Mouse (Mus musculus) heart, adult 2 months (tissue): ENCODE data around the gene Mutyh.

Experiments
- CTCF ChIP-seq: fragments of 200-600 bp; IDR thresholded peaks from 2 replicates; pipeline ENCODE4 v1.8.1; 2022; ENCODE audit warnings: antibody characterized with exemption, mild to moderate bottlenecking, moderate library complexity
- EP300 ChIP-seq: fragments of 200-500 bp; IDR thresholded peaks from 2 replicates; pipeline ENCODE4 v1.6.1; 2011; ENCODE audit warnings: low read depth, low read length, control low read depth; ENCODE audit not compliant: insufficient read depth
- POLR2A ChIP-seq: fragments of 200-500 bp; IDR thresholded peaks from 2 replicates; pipeline ENCODE4 v1.6.1; 2011; ENCODE audit warnings: mild to moderate bottlenecking, low read depth, low read length, control low read depth; ENCODE audit not compliant: insufficient read depth

DNA sequence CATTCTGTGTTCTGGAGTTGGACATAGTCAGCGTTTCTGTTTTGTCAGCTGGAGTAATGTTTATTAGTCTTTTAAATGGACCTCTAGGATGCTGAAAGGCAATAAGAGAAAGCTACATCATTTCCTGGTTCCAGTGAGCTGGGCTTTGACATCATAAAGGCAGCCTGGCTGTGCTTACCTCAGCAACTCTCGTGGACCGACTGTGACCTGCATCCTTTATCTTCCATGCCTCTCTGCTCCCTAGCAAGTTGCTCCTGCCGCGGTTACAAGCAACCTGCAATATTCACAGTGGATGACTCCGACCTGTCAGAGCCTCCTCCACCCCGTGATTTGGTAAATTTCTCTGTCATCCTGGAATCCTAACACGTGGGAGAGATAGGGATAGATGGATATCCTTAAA is 54.5 kb downstream of the Mutyh start:
- no peak for TF ChIP-seq POLR2A
- TF ChIP-seq CTCF: no peak
- TF ChIP-seq EP300: no peak
